Mouse (Mus musculus): ENCODE results near the gene Clec2i.
"Not testable (repeated sequence)": the region's sequence is repeated elsewhere in the genome, so short reads cannot be mapped to it uniquely, and the experiment has no call there.

GRCm38 (mm10) chr6:128935889-128936665 lies 48.7 kb downstream of the Clec2i start:
- TF ChIP-seq CTCF (IDR thresholded peaks at IDR 0.05; ENCODE audit: control insufficient read depth, insufficient read depth, low read length); POLR2A (IDR thresholded peaks at IDR 0.05; ENCODE audit: borderline replicate concordance, control insufficient read depth, low read depth, low read length): not testable (repeated sequence)
